Mouse (Mus musculus) C2C12 (cell line): ENCODE results near the gene Clrn3. TPM values are rescaled to one million over a fixed set of nuclear protein-coding genes. Genes with fewer than 3 reads are reported as not detected.

Experiments used
- H3K27me3 ChIP-seq: one replicate; pipeline ENCODE4 v1.6.1; 2011; ENCODE audit not compliant: control insufficient read depth, insufficient read depth, insufficient read length
- H3K36me3 ChIP-seq: one replicate; pipeline ENCODE4 v1.6.1; 2011; ENCODE audit not compliant: control insufficient read depth, insufficient read depth
- H3K4me3 ChIP-seq: one replicate; pipeline ENCODE4 v1.5.1; 2011; ENCODE audit warnings: mild to moderate bottlenecking, control low read depth; ENCODE audit not compliant: poor library complexity, insufficient read depth, severe bottlenecking
- H3K79me2 ChIP-seq: one replicate; pipeline ENCODE4 v1.6.1; 2011; ENCODE audit not compliant: control insufficient read depth, insufficient read depth
- H3K79me3 ChIP-seq: one replicate; pipeline ENCODE4 v1.6.1; 2011; ENCODE audit warnings: low read depth, control low read depth
- H3ac ChIP-seq: one replicate; pipeline ENCODE3; 2011; ENCODE audit warnings: low read depth; ENCODE audit not compliant: control insufficient read depth, insufficient read length
- CEBPB ChIP-seq: IDR thresholded peaks from one replicate; pipeline ENCODE4 v1.6.1; 2011; ENCODE audit warnings: low read depth, mild to moderate bottlenecking, control low read depth, moderate library complexity
- CTCF ChIP-seq: IDR thresholded peaks from one replicate; pipeline ENCODE4 v1.5.1; 2011; ENCODE audit not compliant: control insufficient read depth, insufficient read depth, insufficient read length
- FOSL1 ChIP-seq: IDR thresholded peaks from one replicate; pipeline ENCODE4 v1.8.0; 2011; ENCODE audit warnings: mild to moderate bottlenecking, low read length; ENCODE audit not compliant: poor library complexity, insufficient read depth, severe bottlenecking
- MAX ChIP-seq: IDR thresholded peaks from one replicate; pipeline ENCODE4 v1.6.1; 2011; ENCODE audit warnings: mild to moderate bottlenecking, control low read depth
- MYOD1 ChIP-seq: IDR thresholded peaks from one replicate; pipeline ENCODE4 v1.6.1; 2011; ENCODE audit warnings: low read depth; ENCODE audit not compliant: control insufficient read depth, insufficient read length
- MYOG ChIP-seq: IDR thresholded peaks from one replicate; pipeline ENCODE4 v1.6.1; 2011; ENCODE audit not compliant: control insufficient read depth, insufficient read length; ENCODE audit errors: extremely low read depth
- USF1 ChIP-seq: IDR thresholded peaks from one replicate; pipeline ENCODE4 v1.6.1; 2011; ENCODE audit warnings: low read depth, mild to moderate bottlenecking, control low read depth, moderate library complexity
- polyA plus RNA-seq: library from polyadenylated mRNA; unstranded; fragments of >200 nt; fragmentation: generic; extraction: Trizol; gene quantifications from one replicate; pipeline ENCODE4 v1.2.1, GENCODE M21; 2012; ENCODE audit warnings: missing spikeins

The Clrn3 gene
- polyA plus RNA-seq, 1 experiment: not detected

DNA sequence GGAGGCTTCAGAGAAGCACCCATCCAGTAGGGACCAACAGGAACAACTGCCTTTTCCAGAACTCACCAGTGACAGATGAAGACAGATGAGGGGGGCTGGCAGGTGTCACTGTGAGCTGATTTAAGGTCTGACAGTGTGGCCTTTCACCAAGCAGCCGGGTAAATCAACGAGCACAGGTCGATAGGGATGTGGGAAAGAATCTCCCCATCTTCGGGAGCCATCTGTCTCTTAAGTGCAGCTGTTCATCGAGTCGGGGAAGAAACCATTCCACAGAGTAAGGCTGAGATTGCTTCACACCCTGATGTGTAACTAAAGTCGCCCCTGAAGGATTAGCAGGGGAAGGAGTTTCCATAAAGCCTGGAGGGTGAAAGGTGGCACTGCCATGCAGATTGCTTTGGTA lies 47.3 kb downstream of the Clrn3 start:
- Histone ChIP-seq H3K36me3 (no peaks in the 10 kb centered on the region), H3K79me3 (no peaks in the 10 kb centered on the region), H3K4me3 (no peak overlapping the region), H3K79me2 (no peaks in the 10 kb centered on the region), H3ac (no peak overlapping the region), H3K27me3 (no peaks in the 10 kb centered on the region)
- TF ChIP-seq MYOD1: peak; percentile 37
- no peak for TF ChIP-seq FOSL1

DNA sequence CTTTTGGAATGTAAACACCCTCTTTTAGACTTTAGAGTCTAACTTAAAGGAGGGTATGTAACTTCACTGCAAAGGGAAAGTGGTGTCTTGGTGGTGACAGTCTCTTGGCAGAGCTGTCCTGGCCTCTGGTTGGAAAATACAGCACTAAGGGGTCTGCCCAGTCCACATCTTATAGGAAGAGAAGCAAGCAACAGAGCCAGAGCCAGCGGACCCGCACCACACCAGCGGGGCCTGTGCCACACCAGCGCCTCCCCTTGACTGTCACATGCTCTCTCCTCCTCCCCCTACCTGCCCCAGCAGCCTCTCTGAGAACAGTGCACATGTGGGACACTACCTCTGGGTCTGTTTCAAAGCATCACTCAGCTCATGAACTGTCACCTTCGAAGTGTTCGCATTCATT lies 48.5 kb downstream of the Clrn3 start:
- Histone ChIP-seq H3K79me2 (no peaks in the 10 kb centered on the region), H3K79me3 (no peaks in the 10 kb centered on the region), H3ac (no peak overlapping the region), H3K27me3 (no peaks in the 10 kb centered on the region), H3K4me3 (no peak overlapping the region), H3K36me3 (no peaks in the 10 kb centered on the region)
- TF ChIP-seq MYOG: no peak
- TF ChIP-seq CEBPB: no peak
- TF ChIP-seq FOSL1: no peak
- no peak for TF ChIP-seq USF1
- no peak for TF ChIP-seq CTCF
- no peak for TF ChIP-seq MAX
- TF ChIP-seq MYOD1: no peak

DNA sequence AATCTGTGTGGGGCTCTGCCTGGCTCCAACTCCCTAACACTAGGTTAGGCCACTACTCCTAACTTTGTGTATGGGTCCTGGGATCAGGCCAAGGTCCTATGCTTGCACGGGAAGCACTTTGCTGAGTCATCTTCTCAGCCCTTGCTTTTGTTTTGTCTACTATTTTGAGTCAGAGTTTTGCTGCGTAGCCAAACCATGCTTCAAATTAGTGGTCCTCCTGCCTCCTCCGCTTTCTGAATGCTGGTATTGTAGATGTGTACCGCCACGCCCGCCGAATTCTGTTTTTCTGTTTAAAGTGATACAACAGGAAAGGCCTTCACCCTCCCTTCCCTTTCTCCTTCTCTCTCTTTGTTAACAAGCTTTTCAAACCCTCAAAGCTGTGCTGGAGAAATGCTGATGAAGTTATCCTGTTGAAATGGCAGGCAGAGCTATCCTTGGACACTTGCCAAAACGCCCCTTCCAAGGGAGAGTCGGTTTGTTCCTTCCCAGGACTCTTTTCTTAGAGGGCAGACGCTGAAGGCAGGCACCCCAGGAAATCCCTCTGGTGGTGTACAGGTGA lies 49.1 kb downstream of the Clrn3 start:
- Histone ChIP-seq H3ac (no peak overlapping the region), H3K79me2 (no peaks in the 10 kb centered on the region), H3K79me3 (no peaks in the 10 kb centered on the region), H3K36me3 (no peaks in the 10 kb centered on the region), H3K27me3 (no peaks in the 10 kb centered on the region), H3K4me3 (no peak overlapping the region)
- TF ChIP-seq USF1: no peak
- TF ChIP-seq CTCF: no peak
- no peak for TF ChIP-seq MYOD1
- TF ChIP-seq CEBPB: no peak
- TF ChIP-seq FOSL1: no peak
- TF ChIP-seq MAX: no peak
- TF ChIP-seq MYOG: no peak

DNA sequence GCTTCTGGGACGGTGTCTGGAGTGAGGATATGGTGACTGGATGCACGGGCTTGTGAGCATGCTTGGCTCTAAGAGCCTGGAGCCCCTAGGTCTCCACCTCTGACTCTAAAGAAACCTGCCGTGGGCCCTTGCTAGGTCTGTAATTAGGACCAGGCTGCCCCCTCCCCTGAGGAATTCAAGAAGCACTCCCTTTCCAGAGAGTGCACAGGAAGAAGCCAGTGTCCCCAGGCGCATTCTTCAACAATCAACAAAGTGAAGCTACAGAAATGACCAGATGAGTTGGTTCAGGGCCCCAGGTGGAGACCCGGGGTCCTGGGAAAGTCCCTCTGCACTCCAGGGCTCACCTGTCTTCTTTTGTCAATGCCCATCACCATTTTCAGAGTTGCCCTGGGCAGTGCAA lies 51.2 kb downstream of the Clrn3 start:
- Histone ChIP-seq H3K36me3 (no peaks in the 10 kb centered on the region), H3K79me3 (no peaks in the 10 kb centered on the region), H3ac (no peak overlapping the region), H3K27me3 (no peaks in the 10 kb centered on the region), H3K4me3 (no peak overlapping the region), H3K79me2 (no peaks in the 10 kb centered on the region)
- no peak for TF ChIP-seq CEBPB
- TF ChIP-seq USF1: no peak
- no peak for TF ChIP-seq MYOD1
- TF ChIP-seq MYOG: no peak
- no peak for TF ChIP-seq FOSL1
- no peak for TF ChIP-seq MAX
- TF ChIP-seq CTCF: no peak

DNA sequence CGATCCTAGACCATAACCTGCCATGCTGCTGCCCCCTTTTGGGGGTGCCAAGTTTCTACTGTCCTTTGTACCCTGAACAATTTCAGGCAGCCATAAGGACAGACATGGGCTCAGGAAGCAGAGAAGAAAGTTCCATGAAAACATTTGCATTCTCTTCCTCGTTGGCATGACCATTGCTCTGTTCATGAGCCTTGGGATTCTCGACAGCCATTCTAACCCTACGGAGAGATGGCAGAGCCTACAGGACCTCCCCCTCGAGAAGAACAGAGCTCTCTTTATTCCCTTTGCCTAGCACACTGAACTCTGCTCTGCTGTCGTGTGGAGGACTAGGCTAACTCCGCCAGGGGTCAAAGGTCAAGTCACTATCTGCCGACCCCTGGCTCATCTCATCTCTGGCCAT lies 52.5 kb downstream of the Clrn3 start:
- Histone ChIP-seq H3K79me3 (no peaks in the 10 kb centered on the region), H3K36me3 (no peaks in the 10 kb centered on the region), H3K27me3 (no peaks in the 10 kb centered on the region), H3K4me3 (no peak overlapping the region), H3K79me2 (no peaks in the 10 kb centered on the region), H3ac (no peak overlapping the region)
- TF ChIP-seq MYOD1 (no peak), CTCF (no peak), USF1 (no peak), MYOG (no peak), MAX (no peak), FOSL1 (no peak), CEBPB (no peak)

DNA sequence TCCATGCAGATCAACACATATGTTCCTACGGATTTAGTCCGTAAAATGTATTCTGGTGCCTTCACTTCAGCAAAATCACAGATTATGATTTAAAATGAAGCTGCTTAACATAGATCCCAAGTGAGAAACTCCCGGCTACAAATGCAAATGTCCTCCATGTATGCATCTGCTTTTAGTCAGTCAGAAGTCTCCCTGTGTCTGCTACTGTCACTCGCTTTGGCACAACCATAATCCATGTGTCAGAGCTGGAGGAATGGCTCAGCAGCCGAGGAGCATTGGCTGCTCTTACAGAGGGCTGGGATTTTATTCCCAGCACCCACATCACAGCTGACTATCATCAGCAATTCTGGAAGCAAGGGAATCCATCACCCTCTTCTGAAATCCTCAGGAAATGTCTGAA lies 58.1 kb downstream of the Clrn3 start:
- TF ChIP-seq FOSL1 (no peak), CEBPB (no peak), CTCF (no peak), MYOD1 (no peak), MAX (no peak), MYOG (no peak), USF1 (no peak)
- Histone ChIP-seq H3ac (no peak overlapping the region), H3K36me3 (no peaks in the 10 kb centered on the region), H3K79me2 (no peaks in the 10 kb centered on the region), H3K27me3 (no peaks in the 10 kb centered on the region), H3K79me3 (no peaks in the 10 kb centered on the region), H3K4me3 (no peak overlapping the region)
